Mouse (Mus musculus): ENCODE results near the gene Tipin.

DNA sequence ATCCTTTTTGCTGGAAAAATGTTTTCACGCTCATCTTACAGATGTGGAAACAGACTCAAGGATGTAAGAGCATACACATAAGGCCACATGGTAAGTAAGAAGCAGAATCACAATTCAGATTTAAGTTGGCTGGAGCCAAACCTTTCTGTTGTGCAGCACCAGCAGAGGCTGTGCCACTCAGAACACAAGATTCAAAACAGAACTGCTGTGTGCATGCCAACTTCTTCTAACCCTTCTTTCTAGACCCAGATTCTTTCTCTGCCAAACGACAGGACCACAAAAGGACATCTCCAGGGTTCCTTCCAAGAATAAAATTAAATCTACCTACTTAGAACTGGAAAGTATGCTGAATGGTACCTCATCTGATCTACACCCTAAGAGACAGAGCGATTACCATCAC lies 49.7 kb upstream of the Tipin start:
- TF ChIP-seq MAFK (IDR thresholded peaks at IDR 0.05; ENCODE audit: insufficient replicate concordance, low read length) (no peak), SIN3A (IDR thresholded peaks at IDR 0.05; ENCODE audit: low read length) (no peak), NRF1 (IDR thresholded peaks at IDR 0.05; ENCODE audit: low read depth, low read length) (no peak), CTCF (conservative IDR thresholded peaks at IDR 0.05 in 1 of 2, IDR thresholded peaks at IDR 0.05 in 1 of 2; ENCODE audit: low read depth in 2 of 2, low read length in 2 of 2) (no peak)

All from CH12.LX (cell line).